8 mouse cellular contexts compared by ENCODE assay signal in genomic region chr8:71950482-71951221, GRCm38 (mm10). TPM values are rescaled to one million over a fixed set of nuclear protein-coding genes. Genes with fewer than 3 reads are reported as not detected.
DNase-seq lines count a peak whose midpoint lies in the region; ATAC-seq lines count a peak whose summit lies in the region.

Gene Zfp961 (plus strand): TSS chr8:71951038.

- 3% methylated on average over 34 of the region's 34 CpGs for WGBS in lung, embryonic 16.5 days

- no peaks in the 10 kb centered on the region for H3K27me3 ChIP-seq in lung, embryonic 16.5 days (ENCODE audit: control insufficient read depth, insufficient read depth, low read depth, low read length)

- peak within 1 kb of the TSS; percentile 73 for H3K4me3 ChIP-seq in lung, embryonic 16.5 days (ENCODE audit: low read length)

- peaks cover 5% of the 10 kb centered on the region; the same call in 1 of the 2 replicates for H3K9me3 ChIP-seq in lung, embryonic 16.5 days (ENCODE audit: control insufficient read depth, low read length)

- H3K4me2 ChIP-seq in lung, embryonic 16.5 days (ENCODE audit: low read depth, low read length) = peak within 1 kb of the TSS; percentile 86

- ATAC-seq in hematopoietic stem cell, adult 5-6 weeks (replicated peaks in 1 of 2; ENCODE audit: insufficient read depth in 1 of 2, low FRiP score in 2 of 2, low TSS enrichment in 1 of 2, low read depth in 1 of 2, poor library complexity in 2 of 2, severe bottlenecking in 2 of 2) = peak; percentile 99 to 100
- ATAC-seq in lung, embryonic 16.5 days (ENCODE audit: low read depth) = peak; percentile 100

- peak within 1 kb of the TSS; percentile 83 for H3K9ac ChIP-seq in lung, embryonic 16.5 days (ENCODE audit: low read length)

- peak; percentile 99 for DNase-seq in MEL-GATA-1-ER (ENCODE audit: extremely low read depth, low read depth)
- DNase-seq in cerebellum, adult 8-10 months = peak; percentile 98
- DNase-seq in forelimb bud, embryonic 11.5 days (ENCODE audit: low read depth, low spot score) = peak; percentile 100
- peak; percentile 98 for DNase-seq in layer of hippocampus, adult 9-10 months (ENCODE audit: low spot score)
- DNase-seq in ovary, postnatal 10 days (ENCODE audit: low spot score) = peak; percentile 98
- peak; percentile 98 to 99 for DNase-seq in thymus, postnatal 10 days (ENCODE audit: low spot score in 2 of 2)

- peak within 1 kb of the TSS; percentile 74 for H3K27ac ChIP-seq in lung, embryonic 16.5 days (ENCODE audit: low read length)

- H3K36me3 ChIP-seq in lung, embryonic 16.5 days (ENCODE audit: control insufficient read depth, insufficient read depth, low read length) = peaks cover 9% of the 10 kb centered on the region

- peaks cover 11% of the 10 kb centered on the region; the same call in 1 of the 2 replicates for H3K4me1 ChIP-seq in lung, embryonic 16.5 days (replicated peaks; ENCODE audit: control insufficient read depth, insufficient read depth, low read length)

RNA-seq across cellular contexts. Expression of gene Zfp961, which starts in this region (rescaled TPM):
- 21.1 and 40.6 TPM in 2 replicates for total RNA-seq in hematopoietic stem cell, adult 5-6 weeks (2017)
- 22.4 and 24.4 TPM in 2 replicates for polyA plus RNA-seq in lung, embryonic 16.5 days (2015; fragmentation: Nextera tagmentation; extraction: Ambion mirVana)

Comparison
In these comparisons a context has a peak if more than half of its experiments do, and no peak if none do; other contexts are left out.
1. Peak in every context shown above with its lines: DNase-seq, ATAC-seq, H3K4me3 ChIP-seq and H3K27ac ChIP-seq.